Mouse (Mus musculus) heart, embryonic 10.5 days (tissue): ENCODE results near the gene Gsc2. TPM values are rescaled to one million over a fixed set of nuclear protein-coding genes. Genes with fewer than 3 reads are reported as not detected.

ENCODE experiments used
- DNase-seq: peaks from one replicate; pipeline ENCODE4 v3.0.0-alpha.2; 2017; ENCODE audit warnings: low spot score
- H3K27ac ChIP-seq: fragments of 300-500 bp; sonication (generic); 2 replicates; pipeline ENCODE4 v1.5.1; 2016; ENCODE audit warnings: mild to moderate bottlenecking
- H3K27me3 ChIP-seq: fragments of 300-500 bp; sonication (generic); 2 replicates; pipeline ENCODE4 v1.6.1; 2016; ENCODE audit warnings: mild to moderate bottlenecking; ENCODE audit not compliant: poor library complexity, insufficient read depth, severe bottlenecking
- H3K36me3 ChIP-seq: fragments of 300-500 bp; sonication (generic); 2 replicates; pipeline ENCODE4 v1.6.1; 2016; ENCODE audit warnings: mild to moderate bottlenecking, moderate library complexity
- H3K4me1 ChIP-seq: fragments of 300-500 bp; sonication (generic); 2 replicates; pipeline ENCODE4 v1.6.1; 2016; ENCODE audit warnings: mild to moderate bottlenecking
- H3K4me3 ChIP-seq: fragments of 300-500 bp; sonication (generic); 2 replicates; pipeline ENCODE4 v1.5.1; 2016; ENCODE audit warnings: mild to moderate bottlenecking, moderate library complexity
- H3K9me3 ChIP-seq: fragments of 300-500 bp; sonication (generic); 2 replicates; pipeline ENCODE4 v1.6.1; 2016; ENCODE audit warnings: mild to moderate bottlenecking, moderate library complexity
- WGBS: fragments of 180-500 bp; shearing (Covaris S2); methylation state at CpG from one replicate; pipeline ENCODE4 v1.1.7; 2016; 5-methylcytosine and 5-hydroxymethylcytosine counted together
- polyA plus RNA-seq: library from polyadenylated mRNA; unstranded; fragments of >200 nt; fragmentation: Nextera tagmentation; extraction: Ambion mirVana; gene quantifications from 2 replicates; pipeline ENCODE4 v1.2.1, GENCODE M21; 2016

Gsc2 gene
- polyA plus RNA-seq, 1 experiment from 2014 or later = 0.44 TPM

DNA sequence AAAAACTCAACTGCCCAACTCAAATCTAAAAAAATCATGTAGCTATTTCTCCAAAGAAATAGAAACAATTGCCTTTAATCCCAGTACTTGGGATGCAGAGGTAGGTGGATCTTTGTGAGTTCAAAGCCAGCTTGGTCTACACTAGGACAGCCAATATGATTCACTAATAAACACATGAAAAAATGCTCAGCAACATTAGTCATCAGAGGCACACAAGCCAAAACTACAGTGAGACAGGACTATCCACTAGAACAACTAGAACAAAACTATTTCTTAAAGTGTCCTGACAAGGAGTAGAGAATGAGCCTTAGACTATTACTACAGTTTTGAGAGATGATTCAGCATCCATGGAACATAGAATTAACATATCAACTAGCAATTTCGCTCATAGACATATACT, 38.8 kb downstream of the Gsc2 start:
- Histone ChIP-seq H3K9me3 (no peaks in the 10 kb centered on the region), H3K4me3 (no peak overlapping the region), H3K36me3 (peaks cover 34% of the 10 kb centered on the region), H3K27me3 (no peaks in the 10 kb centered on the region), H3K27ac (no peak overlapping the region), H3K4me1 (peaks cover 42% of the 10 kb centered on the region)
- DNase-seq = no peak
- 90% methylated on average over 1 of the region's 1 CpGs for WGBS

DNA sequence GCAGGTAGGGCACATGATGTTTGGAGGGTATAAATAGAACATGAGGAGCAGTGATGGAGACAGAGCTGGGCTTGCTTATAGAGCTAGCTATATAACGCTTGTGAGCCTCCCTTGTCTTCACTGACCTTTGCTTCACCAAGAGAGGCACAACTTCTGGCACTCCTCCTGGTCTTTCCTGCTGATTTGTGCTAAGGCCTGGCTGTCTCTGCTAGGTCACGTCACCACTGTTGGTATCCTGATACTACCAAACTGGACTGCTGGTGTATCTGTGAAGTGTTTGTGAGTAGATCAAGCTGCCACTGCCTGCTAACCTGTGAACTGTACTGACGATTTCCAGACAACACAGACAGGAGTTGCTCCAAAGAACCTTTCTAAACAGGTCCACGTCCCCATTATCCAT, 39.7 kb downstream of the Gsc2 start:
- Histone ChIP-seq H3K36me3 (peaks cover 39% of the 10 kb centered on the region), H3K27ac (0 out of 2 replicates have a peak overlapping the region, but pooled peaks have one; percentile 23), H3K4me1 (peaks cover 47% of the 10 kb centered on the region), H3K9me3 (no peaks in the 10 kb centered on the region), H3K4me3 (no peak overlapping the region), H3K27me3 (no peaks in the 10 kb centered on the region)
- 35% methylated on average over 4 of the region's 4 CpGs for WGBS
- DNase-seq = no peak

DNA sequence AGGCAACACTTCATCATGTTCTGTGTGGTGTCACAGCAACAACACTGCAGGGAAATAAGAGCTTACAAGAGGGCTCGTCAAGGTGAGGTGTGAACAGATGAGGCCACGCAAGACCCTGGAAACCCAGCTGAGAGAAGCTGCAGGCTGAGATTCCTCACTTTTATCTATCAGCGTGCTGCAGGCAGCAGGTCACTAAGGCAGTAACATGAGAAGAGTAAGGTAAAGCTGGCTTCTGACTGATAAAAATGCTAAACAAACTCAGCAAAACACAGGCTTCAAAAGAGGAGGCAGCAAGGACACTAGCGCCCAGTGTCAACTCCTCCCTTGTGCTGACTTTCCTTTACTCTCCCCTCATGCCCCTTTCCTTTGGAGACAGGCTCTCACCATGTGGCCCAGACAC, 41.9 kb downstream of the Gsc2 start:
- 10% methylated on average over 4 of the region's 4 CpGs for WGBS
- H3K4me1 ChIP-seq = peaks cover 50% of the 10 kb centered on the region
- peaks cover 39% of the 10 kb centered on the region for H3K36me3 ChIP-seq
- peak; percentile 85 for DNase-seq
- peak overlapping the region; percentile 62; the same call in 1 of the 2 replicates for H3K27ac ChIP-seq
- no peaks in the 10 kb centered on the region for H3K27me3 ChIP-seq
- H3K4me3 ChIP-seq = no peak overlapping the region
- no peaks in the 10 kb centered on the region for H3K9me3 ChIP-seq

DNA sequence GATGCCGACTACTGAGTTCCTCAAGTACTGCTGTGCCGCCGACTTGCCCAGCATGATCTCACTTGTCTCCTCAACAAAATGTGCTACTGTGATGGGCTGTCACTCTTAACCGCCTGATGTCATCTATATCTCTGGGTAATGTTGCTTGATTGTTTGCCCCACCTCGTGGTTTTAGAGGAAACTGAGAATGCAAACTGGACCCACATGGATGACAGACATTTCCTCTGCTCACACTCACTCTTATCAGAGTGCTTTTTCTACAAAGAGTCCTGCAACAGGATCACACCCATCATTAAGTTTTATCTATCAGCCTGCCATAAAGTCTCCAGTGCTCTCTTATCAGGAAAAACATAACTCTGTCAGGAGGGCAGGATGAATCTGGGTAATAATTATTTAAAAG, 43.6 kb downstream of the Gsc2 start:
- DNase-seq = no peak
- WGBS = 33% methylated on average over 5 of the region's 5 CpGs
- no peaks in the 10 kb centered on the region for H3K27me3 ChIP-seq
- H3K27ac ChIP-seq = no peak overlapping the region
- H3K9me3 ChIP-seq = no peaks in the 10 kb centered on the region
- peaks cover 33% of the 10 kb centered on the region for H3K36me3 ChIP-seq
- H3K4me3 ChIP-seq = no peak overlapping the region
- H3K4me1 ChIP-seq = peaks cover 50% of the 10 kb centered on the region

DNA sequence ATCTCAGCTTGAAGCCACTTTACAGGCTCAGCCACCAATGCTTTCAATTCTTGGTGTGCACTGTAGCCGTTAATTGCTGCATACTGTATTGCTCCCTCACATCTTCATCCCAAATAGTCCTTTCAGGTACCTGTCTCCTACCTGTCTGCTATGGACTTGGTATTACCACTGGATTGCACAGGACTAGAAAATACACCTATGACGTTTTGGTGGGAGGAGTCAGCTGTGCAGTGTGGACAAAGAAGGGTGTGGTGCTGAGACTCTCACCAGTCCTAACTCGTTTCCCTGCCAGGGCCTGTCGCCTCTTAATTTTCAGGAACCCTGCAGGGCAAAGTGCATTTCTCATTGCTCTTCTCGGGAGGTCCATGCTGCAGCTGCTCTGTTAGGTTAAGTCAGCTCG, 49.1 kb downstream of the Gsc2 start:
- peaks cover 14% of the 10 kb centered on the region for H3K4me1 ChIP-seq
- DNase-seq = no peak
- 76% methylated on average over 6 of the region's 6 CpGs for WGBS
- H3K27ac ChIP-seq = no peak overlapping the region
- H3K36me3 ChIP-seq = peaks cover 32% of the 10 kb centered on the region
- H3K27me3 ChIP-seq = no peaks in the 10 kb centered on the region
- no peak overlapping the region for H3K4me3 ChIP-seq
- no peaks in the 10 kb centered on the region for H3K9me3 ChIP-seq

DNA sequence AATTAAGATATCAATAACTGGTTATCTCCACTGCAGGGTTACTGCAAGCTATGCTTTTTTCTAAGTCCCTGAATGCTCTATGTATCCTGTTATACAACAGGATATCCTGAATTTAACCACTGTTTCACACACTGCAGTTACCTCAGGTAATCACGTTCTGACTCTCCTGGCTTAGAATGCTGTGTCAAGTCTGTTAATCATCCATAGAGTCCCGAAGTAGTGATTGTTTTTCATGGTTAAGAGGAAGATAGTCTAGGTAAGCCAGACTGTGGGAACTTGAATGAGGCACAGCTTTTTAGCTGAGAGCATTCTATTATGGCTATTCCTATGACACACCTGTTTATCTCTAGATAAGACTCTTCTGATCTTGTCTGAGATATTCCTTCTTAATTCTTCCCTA, 49.6 kb downstream of the Gsc2 start:
- Histone ChIP-seq H3K27me3 (no peaks in the 10 kb centered on the region), H3K27ac (no peak overlapping the region), H3K36me3 (peaks cover 31% of the 10 kb centered on the region), H3K4me1 (peaks cover 12% of the 10 kb centered on the region), H3K4me3 (no peak overlapping the region), H3K9me3 (no peaks in the 10 kb centered on the region)
- 85% methylated on average over 2 of the region's 2 CpGs for WGBS
- no peak for DNase-seq

Other genes with a start within 250 kb of the Gsc2 start
- 45.4 and 48.0 TPM in 2 replicates for gene Med15, start 182.2 kb downstream of the Gsc2 start, polyA plus RNA-seq
- 47.2 and 55.4 TPM in 2 replicates for gene Klhl22, start 155.4 kb downstream of the Gsc2 start, polyA plus RNA-seq
- 7.0 and 12.9 TPM in 2 replicates for gene Scarf2, start 117.8 kb downstream of the Gsc2 start, polyA plus RNA-seq
- gene B830017H08Rik, start 81.9 kb downstream of the Gsc2 start, polyA plus RNA-seq = not detected in 2 replicates
- 2.0 and 2.3 TPM in 2 replicates for gene Car15, start 76.7 kb downstream of the Gsc2 start, polyA plus RNA-seq
- gene Gm20518, start 23.4 kb downstream of the Gsc2 start, polyA plus RNA-seq = 0.22 and 0.25 TPM in 2 replicates
- gene Tssk1, start 20.8 kb downstream of the Gsc2 start, polyA plus RNA-seq = not detected in 2 replicates
- 63.7 and 69.6 TPM in 2 replicates for gene Dgcr2, start 16.5 kb downstream of the Gsc2 start, polyA plus RNA-seq
- not detected in 2 replicates for gene Tssk2, start 16.4 kb downstream of the Gsc2 start, polyA plus RNA-seq
- gene Ess2, start 3.7 kb downstream of the Gsc2 start, polyA plus RNA-seq = 39.7 and 39.9 TPM in 2 replicates
- gene Slc25a1, start 13.2 kb upstream of the Gsc2 start, polyA plus RNA-seq = 46.6 and 73.7 TPM in 2 replicates
- not detected in 2 replicates for gene Vpreb2, start 65.4 kb upstream of the Gsc2 start, polyA plus RNA-seq
- 73.8 and 97.3 TPM in 2 replicates for gene Dgcr6, start 137.8 kb upstream of the Gsc2 start, polyA plus RNA-seq
- 14.2 and 16.0 TPM in 2 replicates for gene Prodh, start 175.1 kb upstream of the Gsc2 start, polyA plus RNA-seq
- 0.31 and 0.79 TPM in 2 replicates for gene Rtn4r, start 212.6 kb upstream of the Gsc2 start, polyA plus RNA-seq